Mouse (Mus musculus) thymus, postnatal 10 days (tissue): Measurements from ENCODE around the gene S1pr4.

Experiments used
- DNase-seq, 2 experiments: peaks; one replicate each; pipeline ENCODE4 v3.0.0; 2021; ENCODE audit warnings: low spot score in 2 of 2

S1pr4 gene

GRCm38 (mm10) chr10:81494260-81495041, 5.5 kb downstream of the S1pr4 start:
- no peak for DNase-seq

GRCm38 (mm10) chr10:81493601-81494220, 6.2 kb downstream of the S1pr4 start:
- peak in 1 of 2 experiments; percentile 35 for DNase-seq

GRCm38 (mm10) chr10:81492606-81493240, 7.2 kb downstream of the S1pr4 start:
- DNase-seq: no peak

GRCm38 (mm10) chr10:81491018-81491417, 8.9 kb downstream of the S1pr4 start:
- DNase-seq: no peak

- no peak for DNase-seq
Measured at GRCm38 (mm10) chr10:81489941-81490340, 10.0 kb downstream of the S1pr4 start.

- DNase-seq: no peak
Measured at GRCm38 (mm10) chr10:81488081-81488480, 11.9 kb downstream of the S1pr4 start.

GRCm38 (mm10) chr10:81486496-81486895, 13.4 kb downstream of the S1pr4 start:
- DNase-seq: no peak

- DNase-seq: no peak
Measured at GRCm38 (mm10) chr10:81485479-81486018, 14.4 kb downstream of the S1pr4 start.

- DNase-seq: peak in 1 of 2 experiments; percentile 43
Measured at GRCm38 (mm10) chr10:81485060-81485449, 14.9 kb downstream of the S1pr4 start.

- DNase-seq: no peak
Measured at GRCm38 (mm10) chr10:81484441-81485059, 15.4 kb downstream of the S1pr4 start.

GRCm38 (mm10) chr10:81483983-81484382, 15.9 kb downstream of the S1pr4 start:
- peak in 1 of 2 experiments; percentile 36 for DNase-seq

GRCm38 (mm10) chr10:81482533-81482889, 17.4 kb downstream of the S1pr4 start, which contains the start of gene Celf5:
Gene Celf5, minus strand, starts transcription at chr10:81482709.
- DNase-seq: peak in 1 of 2 experiments; percentile 59

- no peak for DNase-seq
Measured at GRCm38 (mm10) chr10:81481605-81482532, 18.1 kb downstream of the S1pr4 start.

GRCm38 (mm10) chr10:81474461-81474860, 25.5 kb downstream of the S1pr4 start:
- no peak for DNase-seq

GRCm38 (mm10) chr10:81473003-81473451, 26.9 kb downstream of the S1pr4 start:
- peak; percentile 60 to 62 for DNase-seq

- DNase-seq: no peak
Measured at GRCm38 (mm10) chr10:81472403-81473002, 27.4 kb downstream of the S1pr4 start.

- DNase-seq: peak; percentile 34 to 37
Measured at GRCm38 (mm10) chr10:81470454-81470853, 29.5 kb downstream of the S1pr4 start.

- no peak for DNase-seq
Measured at GRCm38 (mm10) chr10:81469253-81469652, 30.7 kb downstream of the S1pr4 start.

GRCm38 (mm10) chr10:81467670-81468235, 32.2 kb downstream of the S1pr4 start:
- DNase-seq: no peak

- no peak for DNase-seq
Measured at GRCm38 (mm10) chr10:81466881-81467280, 33.1 kb downstream of the S1pr4 start.
